Mouse (Mus musculus): ENCODE measurements around the gene 4933428M09Rik.
"Not testable (repeated sequence)": the region's sequence is repeated elsewhere in the genome, so short reads cannot be mapped to it uniquely, and the experiment has no call there.

4933428M09Rik gene

DNA sequence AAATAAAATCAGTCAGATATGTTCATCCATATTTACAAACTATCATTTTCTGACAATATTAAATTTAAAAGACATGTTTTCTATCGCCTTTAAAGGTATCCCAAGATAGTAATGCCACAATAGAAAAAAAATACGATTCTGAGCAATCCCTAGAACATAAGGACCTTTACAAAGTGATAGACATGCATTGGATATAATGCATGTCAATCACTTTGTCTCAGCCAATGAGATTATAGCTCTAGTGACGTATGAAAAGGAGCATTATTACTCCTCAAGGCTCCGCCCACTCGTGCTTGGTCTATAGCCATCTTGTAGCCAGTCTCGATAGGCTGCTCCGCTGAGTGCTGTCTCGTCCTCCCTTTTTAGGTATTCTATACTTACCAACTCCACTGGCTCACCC, at the start of gene 4933428M09Rik:
Gene 4933428M09Rik, plus strand, starts transcription at position 301 of the 400 bp plus-strand sequence.
- DNase-seq (ENCODE audit: low read depth in 2 of 2, low spot score in 2 of 2), result no peak

DNA sequence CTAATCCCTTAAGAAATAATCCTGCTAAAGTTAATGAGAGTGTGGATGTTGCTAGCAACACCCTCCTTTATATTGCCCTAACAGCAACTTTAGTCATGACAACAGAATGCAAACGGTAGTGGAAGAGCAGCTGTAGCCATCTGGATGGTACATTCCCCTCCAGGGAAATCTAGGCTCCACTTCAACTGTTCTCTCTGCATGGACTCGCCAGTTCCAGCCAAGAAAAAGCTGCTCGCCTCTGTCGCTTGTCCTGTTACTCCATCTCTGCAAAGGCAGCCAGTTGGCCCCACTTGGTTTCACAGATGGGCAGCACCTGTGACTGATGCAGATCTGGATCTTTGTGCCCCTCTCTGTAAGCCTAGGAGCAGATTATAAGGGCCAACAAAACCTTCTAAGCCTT, 45.0 kb upstream of the 4933428M09Rik start:
- no peak for DNase-seq (ENCODE audit: low read depth in 2 of 2, low spot score in 2 of 2)

DNA sequence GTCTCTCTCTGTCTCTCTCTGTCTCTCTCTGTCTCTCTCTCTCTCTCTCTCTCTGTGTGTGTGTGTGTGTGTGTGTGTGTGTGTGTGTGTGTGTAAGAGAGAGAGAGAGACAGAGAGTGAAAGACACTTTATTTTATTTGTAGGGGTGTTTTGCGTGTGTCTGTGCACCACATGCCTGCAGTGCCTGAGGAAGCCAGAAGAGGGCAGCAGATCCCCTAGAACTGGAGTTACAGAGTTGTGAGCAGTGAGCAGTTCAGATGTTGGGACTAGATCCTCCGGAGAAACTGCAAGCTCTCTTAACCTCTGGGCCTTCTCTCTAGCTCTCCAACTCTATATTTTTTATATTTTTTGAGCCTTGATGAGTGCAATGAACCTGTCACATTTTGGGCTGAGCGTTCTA, 12.5 kb downstream of the 4933428M09Rik start:
- DNase-seq (ENCODE audit: low read depth in 2 of 2, low spot score in 2 of 2), result not testable (repeated sequence)

DNA sequence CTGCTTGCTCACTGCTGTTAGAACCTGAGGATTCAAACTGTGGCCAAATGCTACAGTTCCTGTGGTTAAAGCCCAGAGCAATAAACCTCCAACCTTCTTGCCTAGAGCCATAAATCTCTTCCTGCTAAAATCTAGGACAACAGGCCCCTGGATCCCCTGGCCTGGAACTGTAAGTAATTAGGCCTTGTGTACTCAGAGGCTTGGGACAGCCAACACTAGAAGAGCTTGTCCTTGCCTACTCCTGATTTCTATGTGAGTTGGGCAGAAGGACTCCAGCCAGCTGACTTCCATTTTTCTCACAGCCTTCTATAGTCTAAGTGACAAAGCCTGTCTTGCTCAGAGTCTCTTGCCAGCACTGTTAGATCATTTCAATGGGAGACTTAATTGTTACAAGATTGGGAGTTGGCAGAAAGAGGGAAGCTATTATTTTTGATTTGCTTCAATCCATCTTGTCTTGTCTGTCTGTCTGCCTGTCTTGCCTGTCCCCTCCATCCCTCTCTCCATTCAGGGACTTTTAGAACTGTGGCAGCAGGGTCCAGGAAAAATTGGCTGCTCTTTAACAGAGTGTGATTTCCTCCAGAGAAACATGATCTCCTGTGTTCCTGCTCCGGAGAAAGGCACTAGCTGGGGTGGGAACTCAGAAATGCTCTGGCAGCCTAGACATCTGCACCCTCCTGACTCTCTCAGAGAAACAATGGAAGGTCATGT, 15.7 kb downstream of the 4933428M09Rik start:
- DNase-seq (ENCODE audit: low read depth in 2 of 2, low spot score in 2 of 2), result no peak

DNA sequence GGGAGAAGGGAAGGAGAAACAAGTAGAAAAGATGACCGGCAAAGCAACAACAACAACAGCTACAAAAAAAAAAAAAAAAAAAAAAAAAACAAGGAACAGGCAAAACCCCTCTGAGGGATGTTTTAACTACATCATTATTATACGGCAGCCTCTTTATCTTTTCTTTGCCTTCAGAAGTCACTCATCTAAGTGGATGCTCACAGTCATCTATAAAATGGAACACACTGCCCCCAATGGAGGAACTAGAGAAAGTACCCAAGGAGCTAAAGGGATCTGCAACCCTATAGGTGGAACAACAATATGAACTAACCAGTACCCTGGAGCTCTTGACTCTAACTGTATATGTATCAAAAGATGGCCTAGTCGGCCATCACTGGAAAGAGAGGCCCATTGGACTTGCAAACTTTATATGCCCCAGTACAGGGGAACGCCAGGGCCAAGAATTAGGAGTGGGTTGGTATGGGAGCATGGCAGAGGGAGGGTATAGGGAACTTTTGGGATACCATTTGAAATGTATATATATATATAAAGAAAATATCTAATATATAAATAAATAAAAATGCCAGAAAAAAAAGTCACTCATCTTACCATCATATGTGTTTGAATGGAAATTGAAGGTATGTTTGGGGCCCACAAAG, 30.3 kb downstream of the 4933428M09Rik start:
- DNase-seq (ENCODE audit: low read depth in 2 of 2, low spot score in 2 of 2), result not testable (repeated sequence)

DNA sequence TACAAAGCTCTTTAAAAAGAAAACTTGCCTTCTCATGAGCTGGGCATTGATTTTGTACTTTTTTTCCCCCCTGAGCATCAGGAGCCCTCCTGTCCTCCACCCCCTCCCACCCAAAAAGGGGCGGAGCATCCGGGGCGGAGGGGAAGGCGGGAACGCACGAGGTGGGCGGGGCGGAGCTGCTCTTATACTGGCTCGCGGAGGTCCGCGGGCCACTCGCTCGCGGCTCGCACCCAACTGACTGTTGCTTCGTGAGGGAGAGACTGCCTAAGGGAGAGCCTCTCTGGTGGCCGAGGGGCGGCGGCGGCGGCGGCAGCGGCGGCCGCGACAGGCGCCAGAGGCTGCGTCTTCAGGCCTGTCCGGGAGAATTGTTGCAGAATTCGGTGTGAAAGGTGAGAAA, 30.8 kb downstream of the 4933428M09Rik start, which contains the start of gene Mum1l1:
Gene Mum1l1, plus strand, starts transcription at position 214 of the 397 bp plus-strand sequence.
- DNase-seq (ENCODE audit: low read depth in 2 of 2, low spot score in 2 of 2), result no peak

DNA sequence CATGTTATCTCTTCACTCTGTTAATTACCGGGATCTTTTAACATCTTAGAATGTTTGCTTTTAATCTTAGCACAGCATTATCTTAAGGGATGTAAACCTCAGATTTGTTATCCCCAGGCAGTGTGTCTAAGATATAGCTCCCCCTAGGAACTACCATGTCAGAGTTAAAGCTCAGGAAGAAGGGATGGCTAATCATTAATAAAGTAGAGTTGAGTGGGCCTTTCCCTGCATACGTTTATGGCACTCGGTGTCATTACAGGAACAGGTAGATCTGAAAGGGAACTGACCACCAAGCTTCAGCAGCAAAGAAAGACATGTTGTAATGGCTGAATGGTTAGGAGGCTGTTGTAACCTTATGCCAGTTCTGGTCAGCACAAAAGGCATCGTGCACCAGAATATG, 35.7 kb downstream of the 4933428M09Rik start:
- DNase-seq (ENCODE audit: low read depth in 2 of 2, low spot score in 2 of 2), result no peak

DNA sequence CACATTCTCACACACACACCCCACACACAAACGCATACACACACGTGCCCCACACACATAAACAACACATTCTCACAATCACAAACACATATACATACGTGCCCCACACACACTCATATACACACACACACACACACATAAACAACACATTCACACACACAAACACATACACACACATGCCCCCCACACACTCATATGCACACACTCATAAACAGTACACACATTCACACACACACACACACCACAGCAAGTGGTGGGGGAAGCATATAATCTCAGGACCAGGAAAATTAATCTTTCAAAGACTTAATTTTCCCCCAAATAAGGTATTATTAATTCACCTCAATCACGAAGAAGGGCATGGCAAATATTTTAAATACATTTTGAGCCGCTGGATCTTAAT, 37.4 kb downstream of the 4933428M09Rik start:
- no peak for DNase-seq (ENCODE audit: low read depth in 2 of 2, low spot score in 2 of 2)

DNA sequence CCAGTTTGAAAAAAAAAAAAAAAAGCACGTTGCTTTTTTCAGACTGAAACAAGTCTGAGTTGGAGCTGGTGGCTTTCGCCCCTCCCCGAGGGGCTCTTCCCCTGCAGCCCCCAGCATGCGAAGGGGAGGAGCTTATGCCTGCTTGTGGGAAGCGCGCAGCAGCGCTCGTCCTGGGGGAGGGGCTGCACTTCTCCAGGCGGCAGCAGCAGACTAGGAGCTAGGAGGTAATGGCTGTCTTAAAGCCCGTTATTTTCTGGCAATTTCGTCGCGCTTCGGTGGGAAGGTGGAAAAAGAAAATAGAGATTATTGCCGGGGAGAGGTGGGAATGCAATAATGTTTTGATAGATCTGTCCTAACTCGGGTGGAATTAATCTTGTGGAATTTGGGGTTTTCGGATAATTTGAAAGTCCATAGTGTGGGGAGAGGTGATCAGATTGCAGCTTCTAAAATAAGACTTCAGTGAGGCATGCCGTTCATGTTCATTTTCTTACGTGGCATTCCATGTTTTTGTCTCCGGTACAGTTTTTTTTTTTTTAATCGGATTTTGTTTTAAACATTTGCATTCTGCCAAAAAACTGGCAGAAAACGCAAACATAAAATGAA, 38.1 kb downstream of the 4933428M09Rik start:
- no peak for DNase-seq (ENCODE audit: low read depth in 2 of 2, low spot score in 2 of 2)

DNA sequence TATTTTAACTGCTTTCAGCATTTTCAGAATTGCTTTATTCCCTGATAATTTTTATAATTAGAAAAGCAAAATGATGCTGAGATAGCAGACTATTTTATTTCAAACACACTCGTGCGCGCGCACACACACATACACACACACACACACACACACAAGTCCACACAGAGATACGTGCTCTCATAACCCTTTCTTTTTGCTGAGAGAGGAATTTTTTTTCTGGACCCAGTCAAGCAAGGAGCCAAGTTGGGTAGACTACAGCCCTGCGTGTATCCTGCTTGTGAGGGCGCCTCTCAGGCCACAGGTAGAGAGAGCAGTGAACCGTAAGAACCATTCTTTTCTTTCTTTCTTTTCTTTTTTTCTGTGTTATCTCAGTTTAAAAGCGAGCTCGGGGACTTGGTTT, 38.7 kb downstream of the 4933428M09Rik start:
- no peak for DNase-seq (ENCODE audit: low read depth in 2 of 2, low spot score in 2 of 2)

DNA sequence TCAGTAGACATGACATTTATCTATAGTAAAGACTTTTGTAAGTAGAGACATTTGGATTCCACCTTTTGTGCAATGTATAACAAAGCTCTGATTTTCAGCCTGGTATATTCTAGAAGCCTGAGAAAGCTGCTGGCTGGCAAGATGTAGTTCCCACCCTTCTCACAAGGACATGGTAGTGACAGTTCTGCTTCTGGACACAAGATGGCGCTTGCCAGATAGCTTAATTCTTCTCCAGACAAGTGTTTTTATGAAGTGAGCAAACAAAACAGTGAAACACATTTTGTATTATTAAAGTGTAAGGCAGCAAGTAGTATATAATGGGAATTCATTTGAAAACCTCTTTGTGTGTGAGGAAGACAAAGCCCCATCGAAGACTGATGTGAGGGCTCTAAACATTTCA, 40.0 kb downstream of the 4933428M09Rik start:
- DNase-seq (ENCODE audit: low read depth in 2 of 2, low spot score in 2 of 2), result no peak

DNA sequence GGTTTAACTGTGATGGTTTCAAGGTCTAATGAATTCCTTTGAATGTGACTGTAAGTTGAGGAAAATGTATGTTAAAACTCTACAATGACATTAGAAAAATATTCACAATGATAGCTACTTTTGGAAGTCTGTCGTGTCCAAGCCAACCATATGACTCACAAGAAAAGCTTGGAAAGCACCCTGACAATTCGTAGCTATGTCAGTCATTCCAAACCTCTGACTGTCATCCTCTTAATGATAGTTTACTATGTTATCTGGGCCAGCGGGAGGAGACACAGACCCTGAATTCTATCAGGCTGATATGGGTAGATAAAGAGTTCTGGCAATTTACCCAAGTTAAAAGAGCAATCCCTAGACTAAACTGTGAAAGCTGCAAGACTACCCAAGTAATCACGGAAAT, 41.8 kb downstream of the 4933428M09Rik start:
- DNase-seq (ENCODE audit: low read depth in 2 of 2, low spot score in 2 of 2), result no peak

DNA sequence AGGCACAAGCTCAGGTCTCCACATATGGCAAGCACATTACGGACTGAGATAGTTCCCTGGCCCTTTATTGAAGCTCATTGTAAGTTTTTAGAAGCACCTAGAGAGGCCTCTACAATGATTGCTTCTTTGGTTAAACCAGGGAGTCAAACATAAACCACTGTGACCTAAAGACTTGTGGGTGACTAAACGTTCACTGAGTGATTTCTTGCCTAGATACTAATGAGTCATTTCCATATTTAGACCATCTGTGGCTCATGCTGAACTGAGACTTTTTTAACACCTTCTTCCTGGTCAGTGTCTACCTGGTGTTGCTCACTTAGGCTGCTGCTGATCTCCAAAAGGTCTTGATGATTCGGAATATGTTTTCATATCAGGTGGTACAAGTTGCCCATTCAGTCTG, 42.9 kb downstream of the 4933428M09Rik start:
- no peak for DNase-seq (ENCODE audit: low read depth in 2 of 2, low spot score in 2 of 2)
